Mouse (Mus musculus) heart, postnatal 0 days (tissue): Measurements from ENCODE around the gene Hist2h2aa1.

ENCODE experiments used
- CTCF ChIP-seq: IDR thresholded peaks from 2 replicates; pipeline ENCODE4 v1.5.1; 2016; ENCODE audit warnings: antibody characterized with exemption, control low read depth, low read depth
- EP300 ChIP-seq: IDR thresholded peaks from 2 replicates; pipeline ENCODE4 v1.6.1; 2016; ENCODE audit warnings: antibody characterized with exemption, low read depth

- TF ChIP-seq CTCF (no peak), EP300 (no peak)
Observed at GRCm38 (mm10) chr3:96255926-96256593, 10.8 kb downstream of the Hist2h2aa1 start.
